Mouse (Mus musculus) midbrain, embryonic 12.5 days (tissue): ENCODE results near the gene Scp2d1. TPM values are rescaled to one million over a fixed set of nuclear protein-coding genes. Genes with fewer than 3 reads are reported as not detected.

Experiments
- ATAC-seq: fragments of 200-750 bp; cut with Nextera tagmentation; 2 replicates; pipeline ENCODE4 v1.8.0; 2017; ENCODE audit warnings: low read depth, moderate TSS enrichment, moderate library complexity; ENCODE audit not compliant: low FRiP score
- H3K27ac ChIP-seq: fragments of 300-500 bp; sonication (generic); replicated peaks from 2 replicates; pipeline ENCODE4 v1.5.1; 2016; ENCODE audit warnings: mild to moderate bottlenecking
- H3K27me3 ChIP-seq: fragments of 300-500 bp; sonication (generic); 2 replicates; pipeline ENCODE4 v1.6.1; 2016; ENCODE audit warnings: mild to moderate bottlenecking
- H3K36me3 ChIP-seq: fragments of 300-500 bp; sonication (generic); 2 replicates; pipeline ENCODE4 v1.6.1; 2016
- H3K4me1 ChIP-seq: fragments of 300-500 bp; sonication (generic); 2 replicates; pipeline ENCODE4 v1.6.1; 2016
- H3K4me2 ChIP-seq: fragments of 300-500 bp; sonication (generic); replicated peaks from 2 replicates; pipeline ENCODE4 v1.6.1; 2016; ENCODE audit warnings: mild to moderate bottlenecking, moderate library complexity
- H3K4me3 ChIP-seq: fragments of 300-500 bp; sonication (generic); 2 replicates; pipeline ENCODE4 v1.5.1; 2016; ENCODE audit warnings: mild to moderate bottlenecking
- H3K9ac ChIP-seq: fragments of 300-500 bp; sonication (generic); replicated peaks from 2 replicates; pipeline ENCODE4 v1.6.1; 2016; ENCODE audit warnings: mild to moderate bottlenecking, moderate library complexity
- H3K9me3 ChIP-seq: fragments of 300-500 bp; sonication (generic); 2 replicates; pipeline ENCODE4 v1.6.1; 2016; ENCODE audit warnings: mild to moderate bottlenecking
- WGBS: fragments of 180-500 bp; shearing (Covaris S2); methylation state at CpG from one replicate; pipeline ENCODE4 v1.1.7; 2016; 5-methylcytosine and 5-hydroxymethylcytosine counted together
- polyA plus RNA-seq: library from polyadenylated mRNA; unstranded; fragments of >200 nt; fragmentation: Nextera tagmentation; extraction: Ambion mirVana; gene quantifications from 2 replicates; pipeline ENCODE4 v1.2.1, GENCODE M21; 2016

Gene Scp2d1
- polyA plus RNA-seq, 1 experiment from 2014 or later, result not detected

GRCm38 (mm10) chr2:144828457-144828985, 5.1 kb downstream of the Scp2d1 start:
- 0 out of 2 replicates have a peak, but pooled peaks have one; percentile 9 for ATAC-seq
- Histone ChIP-seq H3K4me1 (no peaks in the 10 kb centered on the region), H3K4me3 (no peak overlapping the region), H3K27me3 (no peaks in the 10 kb centered on the region), H3K27ac (no peak overlapping the region), H3K9me3 (no peaks in the 10 kb centered on the region), H3K4me2 (no peak overlapping the region), H3K9ac (no peak overlapping the region), H3K36me3 (no peaks in the 10 kb centered on the region)
- 66% methylated on average over 8 of the region's 8 CpGs for WGBS

- H3K9me3 ChIP-seq, result no peaks in the 10 kb centered on the region
- WGBS, result 93% methylated on average over 5 of the region's 5 CpGs
- no peaks in the 10 kb centered on the region for H3K36me3 ChIP-seq
- no peak overlapping the region for H3K27ac ChIP-seq
- H3K4me1 ChIP-seq, result no peaks in the 10 kb centered on the region
- no peak overlapping the region for H3K9ac ChIP-seq
- H3K27me3 ChIP-seq, result no peaks in the 10 kb centered on the region
- ATAC-seq, result no peak
- no peak overlapping the region for H3K4me2 ChIP-seq
- H3K4me3 ChIP-seq, result no peak overlapping the region
These were observed 13.3 kb downstream of the Scp2d1 start for GRCm38 (mm10) chr2:144836667-144837311.

GRCm38 (mm10) chr2:144837312-144837679, 13.8 kb downstream of the Scp2d1 start:
- Histone ChIP-seq H3K27me3 (no peaks in the 10 kb centered on the region), H3K9ac (no peak overlapping the region)
- 85% methylated on average over 3 of the region's 3 CpGs for WGBS

GRCm38 (mm10) chr2:144868827-144869226, 45.4 kb downstream of the Scp2d1 start:
- H3K9me3 ChIP-seq, result no peaks in the 10 kb centered on the region

More at GRCm38 (mm10) chr2:144837312-144837679, 13.8 kb downstream of the Scp2d1 start:
- H3K36me3 ChIP-seq, result no peaks in the 10 kb centered on the region
- H3K4me1 ChIP-seq, result no peaks in the 10 kb centered on the region
- no peak for ATAC-seq
- H3K4me2 ChIP-seq, result no peak overlapping the region
- no peaks in the 10 kb centered on the region for H3K9me3 ChIP-seq
- no peak overlapping the region for H3K4me3 ChIP-seq
- H3K27ac ChIP-seq, result no peak overlapping the region

More at GRCm38 (mm10) chr2:144868827-144869226, 45.4 kb downstream of the Scp2d1 start:
- Histone ChIP-seq H3K27me3 (no peaks in the 10 kb centered on the region), H3K4me1 (no peaks in the 10 kb centered on the region), H3K9ac (no peak overlapping the region), H3K36me3 (no peaks in the 10 kb centered on the region), H3K27ac (no peak overlapping the region), H3K4me3 (no peak overlapping the region), H3K4me2 (no peak overlapping the region)
- 75% methylated on average over 2 of the region's 2 CpGs for WGBS
- no peak for ATAC-seq

Other genes with a start within 250 kb of the Scp2d1 start
- 38.4 and 48.4 TPM in 2 replicates for gene Smim26, start 229.6 kb upstream of the Scp2d1 start, polyA plus RNA-seq
- gene Dtd1, start 223.8 kb upstream of the Scp2d1 start, polyA plus RNA-seq, result 36.6 and 39.9 TPM in 2 replicates